Mouse (Mus musculus) hindbrain, embryonic 13.5 days (tissue): Measurements from ENCODE around the gene Lix1l. TPM values are rescaled to one million over a fixed set of nuclear protein-coding genes. Genes with fewer than 3 reads are reported as not detected.

Experiments used
- ATAC-seq: fragments of 200-750 bp; cut with Nextera tagmentation; 2 replicates; pipeline ENCODE4 v1.8.0; 2017; ENCODE audit warnings: moderate TSS enrichment; ENCODE audit not compliant: low FRiP score
- H3K27ac ChIP-seq: fragments of 300-500 bp; sonication (generic); 2 replicates; pipeline ENCODE4 v1.5.1; 2015; ENCODE audit warnings: inconsistent platforms, mild to moderate bottlenecking, moderate library complexity
- H3K27me3 ChIP-seq: fragments of 300-500 bp; sonication (generic); 2 replicates; pipeline ENCODE4 v1.6.1; 2015; ENCODE audit warnings: mild to moderate bottlenecking, inconsistent platforms
- H3K36me3 ChIP-seq: fragments of 300-500 bp; sonication (generic); 2 replicates; pipeline ENCODE4 v1.6.1; 2015; ENCODE audit warnings: mild to moderate bottlenecking, inconsistent platforms
- H3K4me1 ChIP-seq: fragments of 300-500 bp; sonication (generic); replicated peaks from 2 replicates; pipeline ENCODE4 v1.6.1; 2015; ENCODE audit warnings: inconsistent platforms
- H3K4me2 ChIP-seq: fragments of 300-500 bp; sonication (generic); 2 replicates; pipeline ENCODE4 v1.6.1; 2015; ENCODE audit warnings: inconsistent platforms, mild to moderate bottlenecking, moderate library complexity
- H3K4me3 ChIP-seq: fragments of 300-500 bp; sonication (generic); 2 replicates; pipeline ENCODE4 v1.5.1; 2015; ENCODE audit warnings: mild to moderate bottlenecking, inconsistent platforms
- H3K9ac ChIP-seq: fragments of 300-500 bp; sonication (generic); 2 replicates; pipeline ENCODE4 v1.6.1; 2015; ENCODE audit warnings: mild to moderate bottlenecking, inconsistent platforms
- H3K9me3 ChIP-seq: fragments of 300-500 bp; sonication (generic); 2 replicates; pipeline ENCODE4 v1.6.1; 2016; ENCODE audit warnings: inconsistent platforms
- WGBS: fragments of 180-500 bp; shearing (Covaris S2); methylation state at CpG from one replicate; pipeline ENCODE4 v1.1.7; 2015; 5-methylcytosine and 5-hydroxymethylcytosine counted together
- polyA plus RNA-seq: library from polyadenylated mRNA; unstranded; fragments of >200 nt; fragmentation: Nextera tagmentation; extraction: Ambion mirVana; gene quantifications from 2 replicates; pipeline ENCODE4 v1.2.1, GENCODE M21; 2015

Lix1l gene
- polyA plus RNA-seq, 1 experiment from 2014 or later = 7.3 TPM

DNA sequence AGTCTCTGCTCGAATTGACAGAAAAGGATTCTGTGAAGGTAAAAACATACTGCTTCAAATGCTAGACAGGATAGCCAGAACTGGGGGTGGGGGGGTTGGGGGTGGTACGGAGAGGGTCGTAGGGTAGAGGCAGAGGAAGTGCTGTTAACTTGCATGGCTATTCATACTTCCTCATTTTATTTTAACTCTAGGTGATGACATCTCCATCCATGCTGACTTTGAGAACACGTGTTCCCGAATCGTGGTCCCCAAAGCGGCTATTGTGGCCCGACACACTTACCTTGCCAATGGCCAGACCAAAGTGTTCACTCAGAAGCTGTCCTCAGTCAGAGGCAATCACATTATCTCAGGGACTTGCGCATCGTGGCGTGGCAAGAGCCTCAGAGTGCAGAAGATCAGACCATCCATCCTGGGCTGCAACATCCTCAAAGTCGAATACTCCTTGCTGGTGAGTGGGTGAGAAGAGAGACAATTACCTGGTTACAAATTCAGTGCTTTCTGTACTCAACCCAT is 41.5 kb upstream of the Lix1l start:
- Histone ChIP-seq H3K4me1 (peaks cover 63% of the 10 kb centered on the region), H3K4me3 (peak overlapping the region; percentile 76), H3K9me3 (no peaks in the 10 kb centered on the region), H3K36me3 (peaks cover 21% of the 10 kb centered on the region), H3K4me2 (peak overlapping the region; percentile 84), H3K27ac (0 out of 2 replicates have a peak overlapping the region, but pooled peaks have one; percentile 23), H3K27me3 (no peaks in the 10 kb centered on the region), H3K9ac (peak overlapping the region; percentile 78)
- ATAC-seq = no peak
- WGBS = 84% methylated on average over 12 of the region's 12 CpGs

DNA sequence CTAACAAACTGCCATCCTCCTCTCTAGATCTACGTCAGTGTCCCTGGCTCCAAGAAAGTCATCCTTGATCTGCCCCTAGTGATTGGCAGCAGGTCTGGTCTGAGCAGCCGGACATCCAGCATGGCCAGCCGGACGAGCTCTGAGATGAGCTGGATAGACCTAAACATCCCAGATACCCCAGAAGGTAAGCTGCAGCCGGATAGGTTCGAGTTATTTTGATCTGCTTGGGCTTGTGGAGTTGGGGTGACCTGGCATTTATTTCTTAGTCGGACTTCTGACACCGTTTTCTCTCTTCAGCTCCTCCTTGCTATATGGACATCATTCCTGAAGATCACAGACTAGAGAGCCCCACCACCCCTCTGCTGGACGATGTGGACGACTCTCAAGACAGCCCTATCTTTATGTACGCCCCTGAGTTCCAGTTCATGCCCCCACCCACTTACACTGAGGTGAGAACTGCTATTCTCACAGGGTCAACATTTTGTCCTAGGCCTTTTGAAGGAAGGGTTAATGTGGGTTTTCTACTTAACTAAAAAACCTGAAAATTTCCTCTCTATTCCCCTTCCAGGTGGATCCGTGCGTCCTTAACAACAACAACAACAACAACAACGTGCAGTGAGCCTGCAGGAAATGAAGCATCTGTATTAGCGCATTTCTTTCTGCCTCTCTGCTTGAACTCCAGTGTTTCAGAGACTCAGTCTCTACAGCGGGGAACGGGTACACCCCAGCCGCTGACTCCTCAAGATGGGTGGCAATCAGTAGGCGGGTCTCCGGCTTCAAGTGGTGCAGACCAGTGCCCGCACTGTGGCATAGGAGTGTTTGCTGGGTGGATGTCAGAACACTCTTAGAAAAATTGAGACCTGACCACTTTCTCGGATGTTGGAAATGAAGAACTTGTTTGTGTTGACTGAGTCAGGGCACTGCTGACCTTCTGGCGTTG is 40.8 kb upstream of the Lix1l start:
- Histone ChIP-seq H3K27ac (0 out of 2 replicates have a peak overlapping the region, but pooled peaks have one; percentile 23), H3K9ac (peak overlapping the region; percentile 78), H3K9me3 (no peaks in the 10 kb centered on the region), H3K4me3 (peak overlapping the region; percentile 76), H3K36me3 (peaks cover 21% of the 10 kb centered on the region), H3K4me1 (peaks cover 58% of the 10 kb centered on the region), H3K4me2 (peak overlapping the region; percentile 84), H3K27me3 (no peaks in the 10 kb centered on the region)
- ATAC-seq = no peak
- WGBS = 88% methylated on average over 23 of the region's 23 CpGs

DNA sequence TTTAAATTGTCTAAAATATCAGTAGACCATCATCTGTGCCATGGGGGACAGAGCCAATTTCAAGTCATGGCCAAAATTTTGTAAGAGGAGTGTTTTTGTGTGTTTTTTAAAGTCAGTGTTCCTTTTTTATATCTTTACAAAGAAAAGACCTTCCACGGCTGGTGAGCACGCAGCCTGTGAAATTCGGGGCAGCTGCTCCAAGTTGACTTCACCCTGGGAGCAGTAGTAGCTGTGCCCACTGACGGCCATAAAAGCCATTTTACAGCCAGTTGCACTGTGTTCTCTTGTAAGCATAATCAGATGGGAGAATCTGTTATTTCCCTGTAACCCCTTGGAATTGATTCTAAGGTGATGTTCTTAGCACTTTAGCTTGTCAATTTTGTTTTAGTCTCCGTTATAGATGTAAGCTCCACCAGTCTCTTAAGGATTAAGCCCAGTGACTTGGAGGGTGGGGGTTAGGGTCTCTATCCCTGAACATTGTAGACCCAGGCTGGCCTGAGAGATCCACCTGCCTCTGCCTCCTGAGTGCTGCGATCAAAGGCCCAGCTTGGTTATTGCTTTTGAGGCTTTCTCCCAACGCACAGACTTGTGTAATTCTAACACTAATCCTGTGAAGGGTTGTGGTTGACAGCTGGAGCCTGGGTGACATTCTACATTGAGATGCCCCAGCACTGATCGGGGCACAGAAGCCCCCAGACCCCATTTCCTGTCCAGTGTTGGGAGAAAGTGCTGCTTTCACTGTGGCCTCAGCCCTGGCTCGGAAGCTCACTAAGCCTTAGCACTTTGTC is 39.9 kb upstream of the Lix1l start:
- 0 out of 2 replicates have a peak overlapping the region, but pooled peaks have one; percentile 51 for H3K9ac ChIP-seq
- WGBS = 84% methylated on average over 9 of the region's 9 CpGs

DNA sequence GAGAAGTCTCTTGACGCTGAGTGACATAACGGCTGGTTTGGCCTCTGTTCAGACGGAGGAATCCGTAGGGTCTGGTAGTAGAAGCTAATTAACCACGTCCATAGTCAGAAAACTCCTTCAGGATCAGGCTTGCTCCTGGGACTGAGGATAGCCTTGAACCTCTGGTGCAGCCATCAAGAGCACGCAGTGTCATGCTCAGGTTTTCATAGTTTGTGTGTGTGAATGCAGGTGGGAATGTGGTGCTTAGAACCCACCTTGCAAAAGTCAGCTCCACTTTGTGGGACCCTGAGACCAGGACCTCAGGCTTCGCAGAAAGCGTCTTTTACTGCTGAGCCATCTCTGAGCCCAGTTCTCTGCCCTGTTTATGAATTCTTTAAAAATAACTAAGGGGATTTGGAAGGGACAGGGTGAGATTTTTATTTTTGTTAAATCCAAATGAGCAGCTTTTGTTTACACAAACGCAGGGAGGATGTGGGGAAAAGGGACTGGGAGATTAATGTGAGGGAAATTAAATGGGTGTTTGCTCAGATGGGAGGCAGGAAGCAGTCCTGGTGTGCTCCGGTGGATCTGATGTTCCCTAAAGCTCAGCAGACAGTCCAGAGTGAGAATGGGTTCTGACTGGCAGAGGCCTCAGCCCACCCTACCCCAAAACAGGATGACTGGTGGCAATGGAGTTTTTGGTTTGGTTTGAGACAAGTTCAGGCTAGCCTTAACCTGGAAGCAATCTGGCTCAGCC is 38.8 kb upstream of the Lix1l start:
- Histone ChIP-seq H3K9me3 (no peaks in the 10 kb centered on the region), H3K4me3 (no peak overlapping the region), H3K4me2 (no peak overlapping the region), H3K27me3 (no peaks in the 10 kb centered on the region), H3K36me3 (peaks cover 21% of the 10 kb centered on the region), H3K4me1 (peaks cover 41% of the 10 kb centered on the region), H3K27ac (no peak overlapping the region), H3K9ac (no peak overlapping the region)
- WGBS = 60% methylated on average over 10 of the region's 10 CpGs
- no peak for ATAC-seq

More for the DNA sequence above, 39.9 kb upstream of the Lix1l start:
- Histone ChIP-seq H3K9me3 (no peaks in the 10 kb centered on the region), H3K4me3 (peak overlapping the region; percentile 76), H3K4me2 (peak overlapping the region; percentile 84), H3K27ac (peak overlapping the region; percentile 35; the same call in 1 of the 2 replicates), H3K4me1 (peaks cover 52% of the 10 kb centered on the region), H3K36me3 (peaks cover 21% of the 10 kb centered on the region), H3K27me3 (no peaks in the 10 kb centered on the region)
- no peak for ATAC-seq

DNA sequence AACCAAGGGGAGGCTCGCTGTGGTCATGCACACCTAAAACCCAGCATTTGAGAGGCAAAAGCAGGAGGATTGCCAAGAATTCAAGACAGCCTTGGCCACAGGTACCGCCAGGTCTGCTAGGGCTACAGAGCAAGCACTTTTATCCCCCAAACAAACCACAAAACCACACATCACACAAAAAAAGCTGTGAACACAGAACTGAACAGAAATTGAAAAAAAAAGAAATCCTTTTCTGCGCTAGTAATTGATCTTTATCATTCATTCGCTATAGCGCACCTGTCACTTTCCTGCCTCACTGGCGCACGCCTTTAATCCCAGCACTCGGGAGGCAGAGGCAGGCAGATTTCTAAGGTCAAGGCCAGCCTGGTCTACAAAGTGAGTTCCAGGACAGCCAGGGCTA is 37.7 kb upstream of the Lix1l start:
- Histone ChIP-seq H3K9ac (no peak overlapping the region), H3K4me2 (no peak overlapping the region), H3K9me3 (no peaks in the 10 kb centered on the region), H3K4me1 (peaks cover 40% of the 10 kb centered on the region), H3K27ac (no peak overlapping the region), H3K27me3 (no peaks in the 10 kb centered on the region), H3K4me3 (no peak overlapping the region), H3K36me3 (peaks cover 21% of the 10 kb centered on the region)
- no peak for ATAC-seq
- 97% methylated on average over 8 of the region's 8 CpGs for WGBS

DNA sequence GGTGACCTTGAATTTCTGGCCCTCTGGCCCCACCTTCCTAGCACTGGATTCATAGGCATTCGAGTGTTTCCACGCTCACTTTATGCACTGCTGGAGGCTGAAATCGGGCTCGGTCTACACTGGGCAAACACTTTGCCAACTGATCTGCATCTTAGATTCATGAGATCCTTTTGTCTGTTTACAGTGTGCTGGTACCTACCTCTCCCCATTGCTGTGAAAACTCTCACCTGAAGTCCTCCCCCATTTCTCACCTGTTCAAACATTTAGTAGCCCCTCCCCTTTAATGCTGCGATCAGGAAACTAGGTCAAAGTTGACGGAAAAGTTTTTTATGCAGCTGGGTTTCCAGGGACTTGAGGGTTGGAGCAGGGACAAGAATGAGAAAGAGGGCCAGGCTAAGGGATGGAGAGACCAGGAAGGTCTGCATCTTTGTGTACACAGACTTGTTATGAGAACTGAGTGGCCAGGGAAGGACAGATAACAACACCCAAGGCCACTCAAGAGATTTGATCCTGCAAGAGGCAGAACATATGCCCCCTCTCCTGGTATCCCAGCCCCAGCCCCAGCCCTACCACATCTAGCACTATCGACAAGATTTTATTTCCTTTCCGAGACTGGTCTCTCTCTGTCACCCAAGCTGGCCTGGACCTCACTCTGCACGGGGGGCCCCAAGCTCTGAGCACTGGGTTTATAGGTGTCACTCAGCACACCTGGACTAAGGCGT is 36.9 kb upstream of the Lix1l start:
- no peak overlapping the region for H3K4me3 ChIP-seq
- no peak overlapping the region for H3K4me2 ChIP-seq
- peaks cover 33% of the 10 kb centered on the region for H3K4me1 ChIP-seq
- H3K27me3 ChIP-seq = no peaks in the 10 kb centered on the region
- H3K9me3 ChIP-seq = no peaks in the 10 kb centered on the region
- H3K9ac ChIP-seq = no peak overlapping the region
- H3K36me3 ChIP-seq = peaks cover 21% of the 10 kb centered on the region
- H3K27ac ChIP-seq = no peak overlapping the region
- 77% methylated on average over 10 of the region's 10 CpGs for WGBS
- no peak for ATAC-seq

DNA sequence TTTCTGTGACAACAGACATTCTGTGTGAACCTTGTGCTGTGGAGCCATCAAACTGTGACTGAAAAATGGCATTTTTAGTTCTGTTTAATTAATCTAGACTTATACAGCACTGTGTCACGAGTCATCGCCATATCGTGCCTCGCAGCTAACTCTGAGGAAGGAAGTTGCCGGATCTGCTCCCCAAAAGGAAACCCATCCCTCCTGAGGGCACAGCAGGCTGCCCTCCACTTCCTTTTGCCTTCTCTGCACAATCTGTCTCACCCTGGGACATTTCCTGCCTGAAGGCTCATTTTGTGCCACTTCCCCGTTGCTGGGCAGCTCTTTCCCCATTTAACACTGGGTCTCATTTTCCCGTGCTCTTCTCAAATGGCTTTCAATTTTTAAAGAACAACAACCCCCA is 36.3 kb upstream of the Lix1l start:
- Histone ChIP-seq H3K4me2 (no peak overlapping the region), H3K9ac (no peak overlapping the region), H3K36me3 (peaks cover 19% of the 10 kb centered on the region), H3K27me3 (no peaks in the 10 kb centered on the region), H3K4me3 (no peak overlapping the region), H3K4me1 (peaks cover 27% of the 10 kb centered on the region), H3K9me3 (no peaks in the 10 kb centered on the region), H3K27ac (no peak overlapping the region)
- WGBS = 67% methylated on average over 7 of the region's 7 CpGs
- ATAC-seq = no peak

DNA sequence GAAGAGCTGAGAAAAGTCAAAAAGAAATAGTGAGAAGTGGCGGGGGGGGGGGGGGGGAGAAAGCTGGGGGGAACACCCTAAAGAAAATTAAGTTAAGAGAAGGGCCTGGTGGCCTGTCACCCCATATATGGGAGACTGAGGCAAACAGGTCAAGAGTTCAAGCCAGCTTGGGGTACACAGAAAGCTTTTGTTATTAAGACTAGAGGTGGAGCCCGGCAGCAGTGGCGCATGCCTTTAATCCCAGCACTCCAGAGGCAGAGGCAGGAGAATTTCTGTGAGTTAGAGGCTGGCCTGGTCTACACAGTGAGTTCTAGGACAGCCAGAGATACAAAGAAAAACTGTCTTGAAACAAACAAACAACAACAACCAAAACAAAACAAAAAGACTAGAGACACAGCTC is 35.8 kb upstream of the Lix1l start:
- peaks cover 14% of the 10 kb centered on the region for H3K36me3 ChIP-seq
- no peak overlapping the region for H3K27ac ChIP-seq
- no peaks in the 10 kb centered on the region for H3K27me3 ChIP-seq
- no peak overlapping the region for H3K9ac ChIP-seq
- WGBS = 93% methylated on average over 2 of the region's 3 CpGs
- no peak overlapping the region for H3K4me3 ChIP-seq
- no peaks in the 10 kb centered on the region for H3K9me3 ChIP-seq
- H3K4me1 ChIP-seq = peaks cover 23% of the 10 kb centered on the region
- ATAC-seq = no peak
- no peak overlapping the region for H3K4me2 ChIP-seq

DNA sequence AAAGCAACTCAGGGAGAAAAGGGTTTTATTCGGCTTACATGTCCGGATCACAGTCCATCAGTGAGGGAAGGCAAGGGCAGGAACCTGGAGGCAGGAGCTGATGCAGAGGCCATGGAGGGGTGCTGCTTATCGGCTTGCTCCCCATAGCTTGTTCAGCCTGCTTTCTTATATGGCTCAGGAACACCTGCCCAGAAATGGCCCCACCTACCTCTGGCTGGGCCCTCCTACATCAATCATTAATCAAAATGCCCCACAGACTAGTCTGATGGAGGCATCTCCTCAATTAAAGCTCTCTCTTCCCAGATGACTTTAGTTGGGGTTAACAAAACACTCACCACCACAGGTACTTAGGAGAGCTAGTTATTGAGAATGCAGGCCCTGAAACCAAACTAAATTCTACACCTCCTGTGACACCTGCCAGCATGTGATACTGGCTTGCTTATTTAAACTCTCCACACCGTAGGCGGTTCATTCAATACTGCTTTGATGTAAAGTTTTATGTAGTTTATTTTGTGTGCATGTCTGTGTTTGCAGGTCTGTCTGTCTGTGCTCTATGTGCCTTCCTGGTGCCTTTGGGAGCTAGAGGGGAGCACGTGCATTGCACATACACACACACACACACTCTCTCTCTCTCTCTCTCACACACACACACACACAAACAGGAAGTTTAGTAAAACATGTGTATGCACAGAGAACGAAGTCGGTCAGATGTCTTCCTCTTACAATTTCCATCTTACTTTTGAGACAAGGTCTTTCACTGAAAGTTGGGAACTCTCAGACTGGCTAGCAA is 34.1 kb upstream of the Lix1l start:
- no peaks in the 10 kb centered on the region for H3K36me3 ChIP-seq
- H3K27ac ChIP-seq = no peak overlapping the region
- ATAC-seq = no peak
- no peak overlapping the region for H3K9ac ChIP-seq
- WGBS = 86% methylated on average over 8 of the region's 8 CpGs
- H3K4me2 ChIP-seq = no peak overlapping the region
- H3K9me3 ChIP-seq = no peaks in the 10 kb centered on the region
- peaks cover 6% of the 10 kb centered on the region for H3K4me1 ChIP-seq
- H3K27me3 ChIP-seq = no peaks in the 10 kb centered on the region
- H3K4me3 ChIP-seq = no peak overlapping the region

DNA sequence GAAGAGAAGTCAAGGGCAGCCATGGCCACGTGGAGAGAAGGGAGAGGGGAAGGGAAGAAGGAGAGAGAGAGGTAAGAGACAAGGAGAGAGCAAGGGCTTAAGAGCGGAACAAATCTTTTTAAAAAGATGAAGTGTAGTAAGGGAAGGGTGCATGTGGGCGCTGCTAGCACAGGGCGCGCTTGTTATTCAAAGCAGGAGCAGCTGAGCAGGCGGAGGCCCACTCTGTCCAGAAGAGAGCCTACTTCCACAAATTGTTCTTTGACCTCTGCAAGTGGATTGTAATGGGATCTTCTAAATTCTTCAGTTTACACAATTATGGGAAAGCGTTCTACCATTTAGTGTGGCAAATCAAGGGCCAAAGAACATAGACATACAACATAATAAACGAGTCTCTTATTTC is 32.3 kb upstream of the Lix1l start:
- H3K27ac ChIP-seq = no peak overlapping the region
- no peak overlapping the region for H3K4me2 ChIP-seq
- 71% methylated on average over 8 of the region's 8 CpGs for WGBS
- H3K36me3 ChIP-seq = no peaks in the 10 kb centered on the region
- no peak overlapping the region for H3K9ac ChIP-seq
- no peak overlapping the region for H3K4me3 ChIP-seq
- no peaks in the 10 kb centered on the region for H3K27me3 ChIP-seq
- no peaks in the 10 kb centered on the region for H3K4me1 ChIP-seq
- no peaks in the 10 kb centered on the region for H3K9me3 ChIP-seq
- no peak for ATAC-seq

DNA sequence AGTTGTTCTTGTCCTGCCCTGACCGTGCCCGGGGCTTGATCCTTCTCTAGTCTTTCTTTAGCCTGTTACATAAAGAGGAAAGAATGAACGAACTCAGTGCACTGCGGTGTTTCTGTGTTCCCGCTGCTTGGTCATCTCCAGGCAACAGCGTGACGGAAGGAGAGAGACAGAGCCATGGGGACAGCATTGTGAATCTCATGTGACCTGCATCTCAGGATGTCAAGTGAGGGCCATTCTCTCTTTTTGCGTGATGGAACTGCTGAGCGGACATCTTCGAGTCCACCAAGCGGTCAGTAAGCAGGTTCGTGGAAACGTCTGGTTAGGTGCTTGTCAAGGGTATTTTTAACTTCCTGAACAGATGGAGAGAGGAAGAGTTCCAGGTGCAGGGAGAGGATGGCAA is 31.4 kb upstream of the Lix1l start:
- Histone ChIP-seq H3K27me3 (no peaks in the 10 kb centered on the region), H3K9me3 (no peaks in the 10 kb centered on the region), H3K4me1 (no peaks in the 10 kb centered on the region), H3K4me3 (no peak overlapping the region), H3K9ac (no peak overlapping the region), H3K36me3 (no peaks in the 10 kb centered on the region), H3K4me2 (no peak overlapping the region), H3K27ac (no peak overlapping the region)
- no peak for ATAC-seq
- 83% methylated on average over 13 of the region's 13 CpGs for WGBS
